Mouse (Mus musculus): Measurements from ENCODE around the gene Tarsl2. TPM values are rescaled to one million over a fixed set of nuclear protein-coding genes. Genes with fewer than 3 reads are reported as not detected.

The Tarsl2 gene
- polyA plus RNA-seq, 2 experiments = 7.8 to 12.0 TPM

DNA sequence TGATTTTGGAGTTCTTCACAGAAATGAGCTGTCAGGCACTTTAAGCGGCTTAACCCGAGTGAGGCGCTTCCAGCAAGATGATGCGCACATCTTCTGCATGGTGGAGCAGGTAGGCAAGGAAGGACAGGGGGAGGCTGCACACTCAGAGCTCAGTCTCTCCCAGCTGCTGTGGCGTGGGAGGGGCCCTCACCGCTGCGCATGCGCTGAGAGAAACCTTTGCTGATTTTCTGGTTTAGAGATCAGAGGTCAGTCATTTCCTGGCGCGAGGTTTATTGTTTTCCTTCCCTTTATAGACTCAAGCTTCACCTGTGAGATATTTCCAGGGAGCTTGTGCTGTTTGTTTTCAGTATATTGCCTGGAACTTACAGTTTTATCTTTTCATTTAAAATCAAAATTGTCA lies 33.4 kb downstream of the Tarsl2 start:
- Histone ChIP-seq H3K4me2 (replicated peaks; ENCODE audit: low read depth, low read length, severe bottlenecking) (no peak overlapping the region), H3K27ac (replicated peaks; ENCODE audit: low read depth, low read length) (no peak overlapping the region), H3K36me3 (ENCODE audit: control insufficient read depth, insufficient read depth, low read length) (peaks cover 18% of the 10 kb centered on the region), H3K4me1 (ENCODE audit: control insufficient read depth, insufficient read depth, low read length) (no peaks in the 10 kb centered on the region), H3K4me3 (replicated peaks; ENCODE audit: low read length) (no peak overlapping the region), H3K9me3 (ENCODE audit: control insufficient read depth, low read length) (no peaks in the 10 kb centered on the region), H3K27me3 (ENCODE audit: control insufficient read depth, insufficient read depth, low read length) (no peaks in the 10 kb centered on the region), H3K9ac (ENCODE audit: low read depth, low read length, severe bottlenecking) (no peak overlapping the region)
- 62% methylated on average over 10 of the region's 10 CpGs for WGBS
- DNase-seq (ENCODE audit: low spot score) (no peak), ATAC-seq (ENCODE audit: low FRiP score, low read depth) (no peak)
- no peak for TF ChIP-seq POLR2A (IDR thresholded peaks at IDR 0.05; ENCODE audit: borderline replicate concordance, extremely low read depth, insufficient read depth, insufficient read length)

DNA sequence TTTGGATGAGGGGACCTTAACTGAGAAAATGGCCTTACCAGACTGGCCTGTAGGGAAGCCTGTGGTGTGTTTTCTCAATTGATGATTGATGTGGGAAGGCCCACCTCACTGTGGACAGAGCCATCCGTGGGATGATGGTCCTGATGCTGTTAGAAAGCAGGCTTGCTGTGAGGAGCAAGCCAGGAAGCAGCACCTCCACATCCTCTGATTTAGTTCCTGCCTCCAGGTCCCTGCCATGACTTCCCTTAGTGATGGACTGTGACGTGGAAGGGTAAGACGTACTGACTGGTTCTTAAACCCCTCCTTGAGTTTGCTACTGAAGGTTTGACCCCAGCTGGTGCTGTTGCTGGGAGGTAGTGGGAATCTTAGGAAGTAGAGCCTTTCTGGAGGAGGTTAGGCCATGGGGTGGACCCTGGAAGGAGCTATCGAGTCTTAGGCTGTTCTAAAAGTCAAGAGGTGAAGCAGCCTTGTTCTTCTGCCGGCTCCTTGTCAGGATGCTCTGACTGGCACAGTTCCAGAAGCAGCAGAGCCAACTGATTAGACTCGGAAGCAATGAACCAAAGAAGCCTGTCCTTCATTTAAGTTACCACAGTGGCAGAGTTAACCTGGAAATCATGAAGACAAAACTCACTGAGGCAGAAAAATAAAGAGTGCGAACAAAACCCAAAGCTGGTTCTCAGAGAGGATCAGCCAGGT lies 34.4 kb downstream of the Tarsl2 start:
- ATAC-seq (ENCODE audit: low FRiP score, low read depth) = no peak
- Histone ChIP-seq H3K36me3 (ENCODE audit: control insufficient read depth, insufficient read depth, low read length) (peaks cover 19% of the 10 kb centered on the region), H3K4me3 (replicated peaks; ENCODE audit: low read length) (no peak overlapping the region), H3K9me3 (ENCODE audit: control insufficient read depth, low read length) (no peaks in the 10 kb centered on the region), H3K4me2 (replicated peaks; ENCODE audit: low read depth, low read length, severe bottlenecking) (no peak overlapping the region), H3K27me3 (ENCODE audit: control insufficient read depth, insufficient read depth, low read length) (no peaks in the 10 kb centered on the region), H3K9ac (ENCODE audit: low read depth, low read length, severe bottlenecking) (no peak overlapping the region), H3K27ac (replicated peaks; ENCODE audit: low read depth, low read length) (no peak overlapping the region), H3K4me1 (ENCODE audit: control insufficient read depth, insufficient read depth, low read length) (no peaks in the 10 kb centered on the region)
- no peak for TF ChIP-seq POLR2A (IDR thresholded peaks at IDR 0.05; ENCODE audit: borderline replicate concordance, extremely low read depth, insufficient read depth, insufficient read length)
- 70% methylated on average over 7 of the region's 7 CpGs for WGBS
- no peak for DNase-seq (ENCODE audit: low spot score)

DNA sequence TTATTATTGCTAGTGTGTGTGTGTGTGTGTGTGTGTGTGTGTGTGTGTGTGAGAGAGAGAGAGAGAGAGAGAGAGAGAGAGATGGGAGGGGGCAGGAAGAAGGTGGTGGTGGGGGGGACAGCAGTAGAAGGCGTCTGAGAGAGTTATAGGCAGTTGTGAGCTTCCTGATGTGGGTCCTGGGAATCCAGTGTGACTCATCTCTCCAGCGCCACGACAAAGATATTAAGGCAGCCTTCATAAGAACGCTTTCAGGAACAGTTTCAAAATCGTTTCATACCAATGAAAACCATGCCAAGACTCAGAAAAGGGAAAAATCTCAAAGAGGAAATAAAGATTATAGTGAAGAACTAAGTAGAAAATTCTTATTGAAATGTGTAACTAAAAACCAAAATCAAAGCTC lies 36.5 kb downstream of the Tarsl2 start:
- Histone ChIP-seq H3K9ac (ENCODE audit: low read depth, low read length, severe bottlenecking) (no peak overlapping the region), H3K27ac (replicated peaks; ENCODE audit: low read depth, low read length) (no peak overlapping the region), H3K4me1 (ENCODE audit: control insufficient read depth, insufficient read depth, low read length) (no peaks in the 10 kb centered on the region), H3K4me3 (replicated peaks; ENCODE audit: low read length) (no peak overlapping the region), H3K4me2 (replicated peaks; ENCODE audit: low read depth, low read length, severe bottlenecking) (no peak overlapping the region), H3K27me3 (ENCODE audit: control insufficient read depth, insufficient read depth, low read length) (no peaks in the 10 kb centered on the region), H3K36me3 (ENCODE audit: control insufficient read depth, insufficient read depth, low read length) (peaks cover 15% of the 10 kb centered on the region; the same call in 1 of the 2 replicates), H3K9me3 (ENCODE audit: control insufficient read depth, low read length) (no peaks in the 10 kb centered on the region)
- ATAC-seq (ENCODE audit: low FRiP score, low read depth) (no peak), DNase-seq (ENCODE audit: low spot score) (no peak)
- TF ChIP-seq POLR2A (IDR thresholded peaks at IDR 0.05; ENCODE audit: borderline replicate concordance, extremely low read depth, insufficient read depth, insufficient read length) = no peak
- 54% methylated on average over 5 of the region's 5 CpGs for WGBS

DNA sequence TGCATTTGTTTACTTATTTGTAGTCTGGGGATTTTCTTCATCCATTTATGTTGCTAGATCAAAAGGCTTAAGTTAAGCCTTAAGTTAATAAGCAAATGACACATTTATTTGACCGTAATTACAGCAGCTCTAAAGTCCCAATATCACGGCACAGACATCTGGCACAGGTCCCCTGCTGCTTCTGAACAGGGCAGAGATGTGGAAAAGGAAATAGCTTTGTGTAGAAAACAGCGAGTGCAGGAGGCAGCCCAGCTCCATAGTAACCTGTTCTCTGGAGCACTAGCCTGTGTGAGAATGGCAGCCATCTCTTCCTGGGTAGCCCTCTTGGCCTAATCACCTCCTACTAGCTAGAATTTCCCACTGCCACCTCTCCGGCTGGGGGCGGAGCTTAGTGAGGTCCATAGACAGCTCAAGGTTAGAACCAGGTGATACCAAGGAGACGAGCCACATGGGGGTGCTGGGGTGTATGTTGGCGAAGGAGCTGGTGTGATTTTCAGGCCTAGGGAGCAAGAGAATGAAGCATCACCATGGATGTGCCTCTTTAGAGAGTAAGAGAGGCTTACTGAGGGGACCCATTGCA lies 39.6 kb downstream of the Tarsl2 start:
- Histone ChIP-seq H3K36me3 (ENCODE audit: control insufficient read depth, insufficient read depth, low read length) (peaks cover 10% of the 10 kb centered on the region; the same call in 1 of the 2 replicates), H3K9ac (ENCODE audit: low read depth, low read length, severe bottlenecking) (no peak overlapping the region), H3K27me3 (ENCODE audit: control insufficient read depth, insufficient read depth, low read length) (no peaks in the 10 kb centered on the region), H3K4me2 (replicated peaks; ENCODE audit: low read depth, low read length, severe bottlenecking) (no peak overlapping the region), H3K27ac (replicated peaks; ENCODE audit: low read depth, low read length) (no peak overlapping the region), H3K4me3 (replicated peaks; ENCODE audit: low read length) (no peak overlapping the region), H3K9me3 (ENCODE audit: control insufficient read depth, low read length) (no peaks in the 10 kb centered on the region), H3K4me1 (ENCODE audit: control insufficient read depth, insufficient read depth, low read length) (no peaks in the 10 kb centered on the region)
- DNase-seq (ENCODE audit: low spot score) = no peak
- WGBS = 32% methylated on average over 7 of the region's 7 CpGs
- TF ChIP-seq POLR2A (IDR thresholded peaks at IDR 0.05; ENCODE audit: borderline replicate concordance, extremely low read depth, insufficient read depth, insufficient read length) = no peak
- no peak for ATAC-seq (ENCODE audit: low FRiP score, low read depth)

DNA sequence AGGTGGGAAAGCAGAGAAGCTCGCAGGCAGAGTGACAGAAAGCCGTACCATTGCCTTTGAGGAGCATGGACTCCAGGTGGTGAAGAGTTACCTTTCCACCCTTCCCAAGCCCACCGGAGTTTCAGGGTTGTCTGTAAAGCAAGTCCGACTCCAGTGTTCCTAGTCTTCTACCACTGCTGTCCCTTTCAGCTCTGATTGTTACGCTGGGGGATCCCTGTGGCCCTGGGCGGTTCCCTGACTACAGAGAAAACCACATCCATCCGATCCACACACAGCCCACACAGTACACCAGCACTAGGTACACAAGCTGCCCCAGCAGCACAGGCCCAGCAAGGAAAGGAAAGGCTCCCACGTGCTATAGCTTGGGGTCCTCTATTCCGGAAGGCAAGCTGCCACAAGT lies 42.0 kb downstream of the Tarsl2 start:
- H3K9ac ChIP-seq (ENCODE audit: low read depth, low read length, severe bottlenecking) = no peak overlapping the region
- no peak for TF ChIP-seq POLR2A (IDR thresholded peaks at IDR 0.05; ENCODE audit: borderline replicate concordance, extremely low read depth, insufficient read depth, insufficient read length)
- H3K4me2 ChIP-seq (replicated peaks; ENCODE audit: low read depth, low read length, severe bottlenecking) = no peak overlapping the region
- no peaks in the 10 kb centered on the region for H3K4me1 ChIP-seq (ENCODE audit: control insufficient read depth, insufficient read depth, low read length)
- no peaks in the 10 kb centered on the region for H3K27me3 ChIP-seq (ENCODE audit: control insufficient read depth, insufficient read depth, low read length)
- no peaks in the 10 kb centered on the region for H3K9me3 ChIP-seq (ENCODE audit: control insufficient read depth, low read length)
- no peak overlapping the region for H3K27ac ChIP-seq (replicated peaks; ENCODE audit: low read depth, low read length)
- H3K4me3 ChIP-seq (replicated peaks; ENCODE audit: low read length) = no peak overlapping the region
- H3K36me3 ChIP-seq (ENCODE audit: control insufficient read depth, insufficient read depth, low read length) = peaks cover 8% of the 10 kb centered on the region; the same call in 1 of the 2 replicates
- ATAC-seq (ENCODE audit: low FRiP score, low read depth) = no peak
- 92% methylated on average over 9 of the region's 9 CpGs for WGBS
- no peak for DNase-seq (ENCODE audit: low spot score)
